Mouse (Mus musculus) retina, adult 2 months (tissue): ENCODE measurements around the gene Nfib.

Source experiments
- DNase-seq: peaks from one replicate; pipeline ENCODE4 v3.0.0-alpha.2; 2012; ENCODE audit warnings: low read depth, low spot score

Nfib gene

GRCm38 (mm10) chr4:82470938-82471320 is 234.6 kb downstream of the Nfib start:
- DNase-seq, result no peak

DNA sequence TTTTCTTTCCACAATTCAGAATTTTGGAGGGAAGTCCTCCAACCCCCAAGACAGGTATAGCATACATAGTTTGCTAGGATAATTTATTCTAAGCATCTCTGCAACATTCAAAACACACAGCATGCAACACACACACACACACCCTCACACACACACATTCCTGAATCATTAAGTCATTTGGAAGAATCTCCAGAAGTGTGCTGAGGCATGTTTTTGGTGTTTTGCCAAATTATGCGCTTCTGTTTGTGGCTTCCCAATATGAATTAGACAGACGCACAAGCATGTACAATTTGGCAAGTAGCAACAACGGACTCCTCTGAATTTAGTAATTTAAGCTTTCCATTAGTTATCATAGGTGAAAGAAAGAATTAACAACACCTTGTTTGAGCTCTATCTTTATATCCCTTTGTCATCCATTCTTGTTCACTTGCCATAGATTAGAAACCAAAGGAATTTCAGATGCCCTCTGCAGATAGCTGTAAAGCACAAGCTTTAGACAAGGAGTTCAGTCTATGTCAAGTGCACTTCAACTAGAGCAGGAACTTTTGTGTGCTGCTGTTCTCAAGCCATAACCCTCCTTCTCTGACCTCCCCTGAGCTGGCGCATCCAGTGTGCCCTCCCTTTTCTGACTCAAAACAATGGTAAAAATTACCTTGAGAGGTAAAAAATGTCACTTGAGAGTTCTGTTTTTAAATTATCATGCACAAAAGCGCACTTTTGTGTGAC is 235.2 kb downstream of the Nfib start:
- no peak for DNase-seq

GRCm38 (mm10) chr4:82468944-82469343 is 236.6 kb downstream of the Nfib start:
- no peak for DNase-seq

DNA sequence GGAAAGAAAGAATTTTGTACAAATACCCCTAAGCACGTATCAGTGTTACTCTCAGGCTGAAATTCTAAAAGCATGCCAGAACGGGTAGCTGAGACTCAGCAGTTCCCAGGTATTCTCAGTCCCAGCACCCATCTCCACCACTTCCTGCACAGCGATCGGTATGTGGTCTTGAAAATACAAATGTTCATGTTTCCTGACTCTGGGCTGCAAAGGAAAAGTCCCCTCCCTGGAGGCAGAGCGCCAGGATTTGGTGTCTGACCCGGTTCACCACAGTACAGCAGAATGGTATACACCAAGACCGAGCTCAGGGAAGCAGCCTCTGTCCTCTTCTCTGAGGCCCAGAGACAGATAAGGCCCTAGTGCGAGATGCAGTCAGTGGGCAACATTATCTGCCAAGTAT is 238.8 kb downstream of the Nfib start:
- DNase-seq, result no peak

DNA sequence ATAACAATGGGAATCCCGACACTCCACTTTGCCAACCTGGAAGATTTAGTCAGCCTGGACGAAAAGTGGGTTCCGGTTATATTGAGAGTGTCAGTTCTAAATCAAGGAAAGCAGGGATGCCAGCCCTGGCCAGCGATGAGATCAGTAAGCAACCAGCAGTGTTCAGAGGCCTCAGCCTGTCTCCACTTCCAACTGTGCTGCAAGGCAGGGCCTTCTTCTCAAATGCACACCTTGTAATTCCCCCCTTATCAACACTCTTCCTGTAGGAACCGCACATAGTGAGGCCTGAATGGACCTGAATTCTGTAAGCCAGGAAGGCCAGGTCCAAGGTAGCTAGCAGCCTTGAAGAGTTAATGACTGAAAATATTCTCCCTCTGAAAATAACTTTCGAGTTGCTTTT is 239.4 kb downstream of the Nfib start:
- DNase-seq, result no peak

DNA sequence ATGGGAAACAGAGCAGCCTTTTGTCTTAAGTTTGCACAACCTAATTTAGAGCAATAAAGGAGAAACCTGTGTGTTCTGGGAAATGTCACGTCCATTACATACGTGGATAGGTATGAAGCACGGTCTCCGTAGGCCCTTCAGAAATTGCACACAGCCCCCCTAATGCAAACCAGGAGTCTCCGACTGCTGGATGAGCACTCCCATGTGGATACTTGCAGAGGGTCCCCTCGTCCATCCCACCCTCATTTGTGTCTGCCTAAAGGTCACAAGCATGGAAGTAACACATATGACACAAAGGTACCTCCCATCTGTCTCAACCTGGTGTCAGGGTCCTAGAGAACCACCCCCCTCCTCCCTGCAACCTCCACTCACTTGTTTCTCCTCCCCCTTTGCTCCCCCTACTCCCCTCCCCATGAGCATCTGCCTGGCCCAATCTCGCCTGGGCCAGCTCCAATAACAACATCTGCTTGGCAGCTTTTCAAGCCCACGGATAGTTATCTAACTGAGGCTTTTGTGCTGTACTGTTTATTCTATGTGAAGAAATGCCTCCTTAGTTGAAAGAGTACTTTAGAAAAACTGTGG is 241.4 kb downstream of the Nfib start:
- peak; percentile 15 for DNase-seq

- DNase-seq, result no peak
Measured at GRCm38 (mm10) chr4:82463189-82463715, 242.3 kb downstream of the Nfib start.

- no peak for DNase-seq
Measured at GRCm38 (mm10) chr4:82461676-82462075, 243.9 kb downstream of the Nfib start.

DNA sequence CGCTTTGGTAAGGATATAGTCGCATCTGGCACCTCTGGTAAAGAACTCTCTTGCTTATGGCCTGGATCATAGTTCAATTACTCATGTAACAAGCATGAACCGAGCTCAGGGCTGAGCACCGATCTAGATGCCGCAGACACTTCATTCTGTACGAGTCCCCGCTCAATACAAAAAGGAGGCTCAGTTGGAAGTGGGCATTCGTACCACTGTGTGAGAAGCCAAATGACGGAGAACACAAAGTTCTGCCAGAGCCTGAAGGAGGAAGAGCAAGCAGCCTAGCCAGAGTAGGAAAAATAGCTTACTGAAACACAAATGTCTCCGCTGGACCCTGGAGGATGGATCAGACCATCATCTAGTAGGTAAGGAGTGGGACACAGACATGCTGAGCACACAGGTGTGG is 246.7 kb downstream of the Nfib start:
- DNase-seq, result no peak

DNA sequence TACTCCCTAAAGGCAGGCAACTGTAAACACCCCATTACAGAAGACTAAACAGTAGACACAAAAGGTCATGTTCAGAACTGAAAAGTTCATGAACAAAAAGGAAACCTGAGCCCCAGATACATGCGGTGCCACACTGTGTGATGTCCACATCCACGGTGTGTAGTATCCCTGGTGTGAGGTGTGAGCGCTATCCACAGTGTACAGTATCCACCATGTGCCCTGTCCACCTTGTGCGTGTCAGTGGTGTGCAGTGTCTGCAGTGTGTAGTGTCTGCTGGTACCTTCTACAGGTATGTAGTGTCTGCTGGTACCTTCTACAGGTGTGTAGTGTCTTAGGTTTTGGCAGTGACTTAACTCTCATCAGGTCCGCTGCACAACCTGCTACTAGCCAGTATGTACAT is 248.6 kb downstream of the Nfib start:
- DNase-seq, result no peak

DNA sequence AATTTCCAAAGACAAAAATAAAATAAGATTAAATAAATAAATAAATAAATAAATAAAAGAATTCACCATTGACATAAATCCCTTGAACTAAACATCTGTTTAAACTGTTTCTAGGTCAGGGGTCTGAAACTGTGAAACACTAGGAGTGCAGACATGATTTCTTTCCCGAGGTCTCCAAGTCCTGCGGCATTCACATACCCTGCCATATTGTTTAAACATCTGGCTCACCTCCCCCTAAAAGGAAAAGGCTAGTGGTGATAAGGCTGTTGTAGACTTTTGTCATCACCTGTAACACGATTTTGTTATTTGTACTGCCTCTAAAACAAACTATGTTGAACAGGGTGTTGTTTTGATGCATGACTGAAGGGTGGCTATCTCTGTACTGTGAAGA is 249.2 kb downstream of the Nfib start:
- DNase-seq, result no peak

- DNase-seq, result no peak
Measured at GRCm38 (mm10) chr4:82455617-82456322, 249.8 kb downstream of the Nfib start.

GRCm38 (mm10) chr4:82454989-82455388 is 250.6 kb downstream of the Nfib start:
- DNase-seq, result no peak

- no peak for DNase-seq
Measured at GRCm38 (mm10) chr4:82453341-82453740, 252.2 kb downstream of the Nfib start.

DNA sequence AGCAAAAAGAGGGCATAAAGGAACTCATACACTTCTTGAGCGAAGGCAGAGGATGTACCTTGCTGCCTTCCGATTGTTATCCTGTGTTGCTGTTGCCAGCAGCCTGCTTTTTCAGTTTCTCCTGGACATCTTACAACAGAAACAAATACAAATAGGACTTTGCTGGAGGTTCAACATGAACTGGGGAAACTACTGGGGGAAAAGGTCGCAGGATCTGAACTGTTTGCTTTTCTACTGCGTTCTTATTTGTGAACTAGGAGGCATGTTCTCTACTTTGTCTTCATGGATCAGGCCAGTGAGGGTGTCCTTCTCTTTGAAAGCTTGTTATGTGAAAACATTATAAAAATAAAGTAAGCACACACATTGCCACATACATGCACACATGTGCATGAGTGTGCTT is 252.6 kb downstream of the Nfib start:
- no peak for DNase-seq

DNA sequence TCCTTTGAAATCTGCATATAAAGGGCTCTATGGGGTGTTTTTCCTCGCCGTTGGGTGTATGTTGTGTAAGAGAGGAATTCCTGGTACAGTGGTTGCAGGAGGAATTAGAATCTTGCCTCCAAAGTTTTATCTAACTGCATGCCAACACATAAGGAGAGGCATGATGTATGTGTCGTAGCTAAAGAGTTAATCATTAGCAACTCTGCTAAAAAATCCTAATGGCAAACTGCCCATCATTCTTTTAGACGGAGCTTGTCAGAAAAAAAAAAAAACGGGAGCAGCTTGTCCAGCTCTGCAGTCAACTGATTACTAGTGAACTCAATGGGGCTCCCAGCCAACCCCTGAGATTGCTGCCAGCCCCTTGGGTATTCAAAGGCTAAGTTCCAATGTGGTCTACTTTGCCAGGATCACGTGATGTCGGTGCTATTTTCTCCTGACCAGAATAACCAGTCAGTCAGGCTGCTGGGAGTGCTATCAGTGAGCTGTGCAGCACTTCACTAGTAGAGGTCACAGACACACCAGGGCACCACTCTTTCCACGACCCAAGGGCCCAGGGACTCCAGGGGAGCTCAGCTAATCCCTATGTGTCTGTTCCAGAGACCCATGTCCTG is 258.4 kb downstream of the Nfib start:
- DNase-seq, result peak; percentile 29

DNA sequence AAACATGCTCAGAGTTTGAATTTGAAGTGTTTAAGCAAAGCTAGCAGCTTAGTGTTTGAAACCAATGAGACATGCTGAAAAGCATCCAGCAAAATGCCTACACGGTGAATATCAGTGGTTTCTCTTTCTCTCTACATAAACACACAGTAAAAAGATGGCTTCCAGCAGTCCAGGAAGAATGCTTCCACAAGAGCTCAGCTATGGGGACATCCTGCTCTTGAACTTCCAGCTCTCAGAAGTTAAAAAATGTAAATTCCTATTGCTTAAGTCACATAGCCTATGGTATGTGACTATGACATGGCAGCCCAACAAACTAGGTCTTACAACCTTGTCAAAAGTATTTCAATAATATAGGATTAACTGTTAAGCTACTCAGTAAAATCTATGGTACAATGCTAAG is 261.5 kb downstream of the Nfib start:
- DNase-seq, result no peak

- no peak for DNase-seq
Measured at GRCm38 (mm10) chr4:82443441-82443840, 262.1 kb downstream of the Nfib start.

- DNase-seq, result no peak
Measured at GRCm38 (mm10) chr4:82443003-82443402, 262.5 kb downstream of the Nfib start.

DNA sequence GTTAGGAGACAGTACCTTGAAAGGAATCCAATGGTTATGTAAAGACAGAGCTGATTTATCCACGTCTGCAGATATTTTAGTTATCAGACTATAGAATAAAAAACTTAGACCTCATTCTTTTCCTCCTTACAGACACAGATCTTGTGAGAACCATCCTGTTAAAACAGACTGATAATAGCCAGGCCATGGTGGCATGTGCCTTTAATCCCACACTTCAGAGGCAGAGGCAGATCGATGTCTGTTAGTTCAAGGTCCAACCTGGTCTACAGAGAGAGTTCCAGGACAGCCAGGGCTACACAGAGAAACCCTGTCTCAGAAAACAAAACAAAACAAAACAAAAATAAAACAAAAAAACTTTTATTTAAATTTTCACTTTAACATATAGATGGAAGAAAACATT is 264.9 kb downstream of the Nfib start:
- no peak for DNase-seq

DNA sequence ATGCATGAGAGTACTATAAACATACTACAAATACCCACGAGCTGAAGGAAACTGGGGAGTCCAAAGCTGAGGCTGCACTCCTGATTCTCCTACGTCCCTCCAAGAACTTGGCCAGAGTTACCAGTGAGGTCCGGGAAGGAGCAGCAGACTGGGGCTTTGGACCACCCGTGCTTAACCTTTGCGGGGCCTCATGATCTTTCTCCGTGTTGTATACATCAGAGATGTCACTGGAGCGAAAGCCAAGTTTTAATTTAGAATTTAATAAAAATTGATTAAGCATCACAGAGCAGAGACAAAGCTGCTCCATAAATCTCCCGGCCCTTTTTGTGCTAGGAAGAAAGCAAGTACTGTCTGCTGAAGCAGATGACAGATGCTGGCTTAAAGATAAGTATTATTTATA is 265.7 kb downstream of the Nfib start:
- DNase-seq, result no peak

- no peak for DNase-seq
Measured at GRCm38 (mm10) chr4:82438631-82439030, 266.9 kb downstream of the Nfib start.
